Mouse (Mus musculus) cerebellum, adult 2 months (tissue): ENCODE results near the gene Vps51. TPM values are rescaled to one million over a fixed set of nuclear protein-coding genes. Genes with fewer than 3 reads are reported as not detected.

Experiments used
- DNase-seq, 2 experiments: peaks; one replicate each; pipeline ENCODE4 v3.0.0; 2021
- H3K27ac ChIP-seq: fragments of 200-500 bp; 2 replicates; pipeline ENCODE4 v1.5.1; 2012; ENCODE audit warnings: low read length, control low read depth, inconsistent platforms; ENCODE audit not compliant: insufficient read depth
- H3K27me3 ChIP-seq: fragments of 200-500 bp; 2 replicates; pipeline ENCODE4 v1.6.1; 2012; ENCODE audit warnings: inconsistent platforms, mild to moderate bottlenecking, low read length, moderate library complexity; ENCODE audit not compliant: control insufficient read depth, insufficient read depth
- H3K4me1 ChIP-seq: fragments of 200-500 bp; 2 replicates; pipeline ENCODE4 v1.6.1; 2011; ENCODE audit warnings: low read length; ENCODE audit not compliant: control insufficient read depth, insufficient read depth
- H3K4me3 ChIP-seq: fragments of 200-500 bp; replicated peaks from 2 replicates; pipeline ENCODE3; 2011; ENCODE audit warnings: mild to moderate bottlenecking, low read depth, low read length, control low read depth; ENCODE audit not compliant: insufficient read depth
- CTCF ChIP-seq: fragments of 200-500 bp; IDR thresholded peaks from 2 replicates; pipeline ENCODE4 v1.5.1; 2011; ENCODE audit warnings: low read depth, mild to moderate bottlenecking, control low read depth, low read length, moderate library complexity, borderline replicate concordance; ENCODE audit not compliant: insufficient read depth
- POLR2A ChIP-seq: fragments of 200-500 bp; IDR thresholded peaks from 2 replicates; pipeline ENCODE4 v1.6.1; 2011; ENCODE audit warnings: low read length, control low read depth, borderline replicate concordance; ENCODE audit not compliant: insufficient read depth
- WGBS: fragments of 180-500 bp; shearing (Covaris S2); methylation state at CpG from one replicate; pipeline ENCODE4 v1.1.7; 2018; 5-methylcytosine and 5-hydroxymethylcytosine counted together
- polyA plus RNA-seq: library from polyadenylated mRNA; depleted of rRNA; stranded (reverse); fragments of >200 nt; gene quantifications from 2 replicates; pipeline ENCODE4 v1.2.3, GENCODE M21; 2012

The Vps51 gene
- polyA plus RNA-seq, 1 experiment, result 108 TPM

DNA sequence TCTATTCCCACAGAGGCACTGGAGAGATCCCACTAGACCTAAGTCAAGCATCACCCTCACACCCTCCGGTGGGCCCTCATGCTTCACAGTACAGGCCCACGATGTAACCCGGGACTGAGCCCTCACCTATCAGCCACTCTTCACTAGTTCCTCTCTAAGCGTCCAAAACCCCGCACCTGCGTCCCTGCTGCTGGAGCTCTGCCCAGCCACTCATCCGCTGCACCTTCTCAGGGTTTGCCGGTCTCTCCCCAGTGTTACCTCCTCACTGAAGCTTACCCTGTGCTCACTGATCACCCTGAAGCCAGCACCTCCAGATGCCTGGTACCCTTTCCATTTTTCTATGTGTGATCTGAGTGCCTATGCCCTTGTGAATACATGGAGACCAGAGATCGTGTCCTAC is 34.7 kb downstream of the Vps51 start:
- Histone ChIP-seq H3K4me3 (no peak overlapping the region), H3K27me3 (no peaks in the 10 kb centered on the region), H3K27ac (no peak overlapping the region), H3K4me1 (no peaks in the 10 kb centered on the region)
- no peak for DNase-seq
- no peak for TF ChIP-seq CTCF
- no peak for TF ChIP-seq POLR2A
- WGBS, result 31% methylated on average over 9 of the region's 9 CpGs

DNA sequence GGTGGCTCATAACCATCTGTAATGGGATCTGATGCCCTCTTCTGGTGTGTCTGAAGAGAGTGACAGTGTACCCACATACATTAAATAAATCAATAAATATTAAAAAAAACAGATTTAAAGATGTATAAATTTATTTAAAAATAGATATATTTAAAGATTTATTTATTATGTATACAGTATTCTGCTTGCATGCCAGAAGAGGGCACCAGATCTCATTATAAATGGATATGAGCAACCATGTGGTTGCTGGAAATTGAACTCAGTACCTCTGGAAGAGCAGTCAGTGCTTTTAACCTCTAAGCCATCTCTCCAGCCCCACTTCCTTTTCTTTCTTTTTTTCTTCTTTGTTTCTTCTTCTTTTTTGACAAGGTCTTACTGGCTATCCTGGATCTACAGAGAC is 37.0 kb downstream of the Vps51 start:
- no peaks in the 10 kb centered on the region for H3K27me3 ChIP-seq
- no peaks in the 10 kb centered on the region for H3K4me1 ChIP-seq
- H3K4me3 ChIP-seq, result no peak overlapping the region
- TF ChIP-seq POLR2A, result no peak
- TF ChIP-seq CTCF, result no peak
- DNase-seq, result no peak
- no peak overlapping the region for H3K27ac ChIP-seq

DNA sequence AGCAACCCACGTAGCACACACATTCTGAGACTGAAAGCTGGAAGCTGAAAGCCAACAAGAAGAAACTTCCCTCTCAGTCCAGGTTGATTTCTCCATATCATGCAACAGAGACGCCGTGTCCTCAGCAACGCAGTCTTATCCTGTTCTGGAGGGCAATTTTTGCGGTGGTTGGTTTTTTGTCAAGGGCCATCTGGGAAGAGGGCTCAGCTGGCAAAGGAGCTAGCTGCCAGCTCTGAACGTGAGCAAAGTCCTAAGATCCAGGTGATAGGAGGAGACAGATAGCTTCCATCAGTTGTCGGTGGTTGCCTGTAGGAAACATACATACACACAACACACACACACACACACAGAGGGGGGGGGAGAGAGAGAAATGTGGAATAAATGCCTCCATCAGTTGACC is 38.7 kb downstream of the Vps51 start:
- 34% methylated on average over 7 of the region's 7 CpGs for WGBS
- H3K4me1 ChIP-seq, result no peaks in the 10 kb centered on the region
- no peaks in the 10 kb centered on the region for H3K27me3 ChIP-seq
- no peak for DNase-seq
- TF ChIP-seq CTCF (no peak), POLR2A (no peak)
- H3K4me3 ChIP-seq, result no peak overlapping the region
- H3K27ac ChIP-seq, result no peak overlapping the region

GRCm38 (mm10) chr19:6037695-6038094 is 39.3 kb downstream of the Vps51 start:
- no peak for TF ChIP-seq CTCF
- TF ChIP-seq POLR2A, result no peak
- Histone ChIP-seq H3K4me3 (no peak overlapping the region), H3K27ac (no peak overlapping the region), H3K4me1 (no peaks in the 10 kb centered on the region), H3K27me3 (no peaks in the 10 kb centered on the region)
- DNase-seq, result no peak

DNA sequence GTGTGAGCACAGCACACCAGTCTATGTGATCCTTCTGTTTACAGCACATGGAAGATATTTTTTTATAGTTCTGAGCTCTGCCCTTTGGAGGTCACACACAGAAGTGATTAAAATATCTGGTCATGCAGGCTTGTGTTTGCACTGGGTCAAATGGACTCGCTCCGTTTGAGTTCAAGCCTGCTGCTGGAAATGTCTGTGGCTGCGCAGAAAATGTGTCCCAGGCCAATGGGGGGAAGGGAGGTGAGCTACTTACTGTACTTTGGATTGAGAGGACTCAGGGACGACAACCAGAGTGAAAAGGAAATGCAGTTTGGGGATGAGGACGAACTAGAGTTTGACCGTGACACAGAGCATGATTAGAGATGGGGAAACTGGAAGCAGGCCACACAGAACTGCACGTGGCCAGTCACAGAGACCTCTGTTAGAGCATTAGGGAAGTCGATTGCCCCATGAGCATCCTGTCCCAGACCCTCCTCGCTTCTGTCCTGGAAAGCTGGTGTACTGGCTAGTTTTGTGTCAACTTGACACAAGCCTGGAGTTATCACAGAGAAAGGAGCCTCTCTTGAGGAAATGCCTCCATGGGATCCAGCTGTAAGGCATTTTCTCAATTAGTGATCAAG is 41.0 kb downstream of the Vps51 start:
- TF ChIP-seq POLR2A (no peak), CTCF (no peak)
- 77% methylated on average over 9 of the region's 9 CpGs for WGBS
- H3K27ac ChIP-seq, result no peak overlapping the region

DNA sequence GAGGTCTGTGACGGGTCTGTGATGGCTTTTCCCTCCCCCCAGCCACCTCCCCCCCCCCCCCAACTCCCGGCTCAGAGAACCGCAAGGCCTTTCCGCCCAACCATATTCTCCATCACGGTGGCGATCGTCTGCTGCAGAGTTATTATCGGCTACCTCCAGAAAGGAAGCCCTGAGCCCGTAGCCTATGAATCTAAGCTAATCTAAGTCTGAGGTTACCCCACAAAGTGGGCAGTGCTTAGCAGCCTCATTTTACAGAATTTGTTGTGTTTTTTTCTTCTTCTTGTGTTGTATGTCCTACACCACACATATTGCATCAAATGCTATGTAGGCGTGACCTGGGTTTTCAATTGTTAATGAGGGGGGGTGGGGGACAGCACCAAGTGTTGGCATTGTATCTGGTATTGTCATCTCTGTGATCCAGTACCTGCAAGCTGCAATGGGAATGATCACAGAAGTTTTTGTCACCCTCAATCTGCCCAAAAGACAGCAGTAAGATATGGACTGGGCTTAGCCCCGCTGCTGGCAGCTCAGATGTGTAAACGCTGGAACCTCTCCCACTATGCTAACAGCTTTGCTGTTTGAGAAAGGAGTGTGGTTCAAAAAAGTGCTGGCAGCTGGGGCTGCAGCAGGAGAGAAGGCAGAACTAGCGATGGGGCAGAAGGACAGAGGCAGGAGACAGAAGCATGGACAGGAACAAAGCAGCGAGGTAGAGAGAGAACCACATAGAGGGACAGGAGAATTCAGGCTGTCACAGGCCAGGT is 46.3 kb downstream of the Vps51 start:
- no peak for DNase-seq
- Histone ChIP-seq H3K4me1 (no peaks in the 10 kb centered on the region), H3K4me3 (no peak overlapping the region), H3K27me3 (no peaks in the 10 kb centered on the region), H3K27ac (no peak overlapping the region)
- no peak for TF ChIP-seq CTCF
- TF ChIP-seq POLR2A, result no peak
- WGBS, result 63% methylated on average over 14 of the region's 14 CpGs

More for the DNA sequence above, 41.0 kb downstream of the Vps51 start:
- Histone ChIP-seq H3K4me3 (no peak overlapping the region), H3K27me3 (no peaks in the 10 kb centered on the region), H3K4me1 (no peaks in the 10 kb centered on the region)
- no peak for DNase-seq

GRCm38 (mm10) chr19:6029426-6029825 is 47.6 kb downstream of the Vps51 start:
- Histone ChIP-seq H3K4me1 (no peaks in the 10 kb centered on the region), H3K27me3 (no peaks in the 10 kb centered on the region), H3K4me3 (no peak overlapping the region), H3K27ac (no peak overlapping the region)
- no peak for DNase-seq
- TF ChIP-seq CTCF (no peak), POLR2A (no peak)
- WGBS, result 82% methylated on average over 9 of the region's 9 CpGs

- Histone ChIP-seq H3K4me3 (no peak overlapping the region), H3K27me3 (no peaks in the 10 kb centered on the region), H3K4me1 (no peaks in the 10 kb centered on the region), H3K27ac (no peak overlapping the region)
- TF ChIP-seq CTCF, result no peak
- no peak for TF ChIP-seq POLR2A
- 68% methylated on average over 6 of the region's 6 CpGs for WGBS
- no peak for DNase-seq
Observed at GRCm38 (mm10) chr19:6028991-6029390, 48.0 kb downstream of the Vps51 start.

GRCm38 (mm10) chr19:6023930-6024329 is 53.1 kb downstream of the Vps51 start:
- WGBS, result 45% methylated on average over 7 of the region's 7 CpGs
- Histone ChIP-seq H3K4me1 (no peaks in the 10 kb centered on the region), H3K27ac (no peak overlapping the region), H3K4me3 (no peak overlapping the region), H3K27me3 (no peaks in the 10 kb centered on the region)
- no peak for DNase-seq
- TF ChIP-seq CTCF, result no peak
